Mouse (Mus musculus) lung, embryonic 14.5 days (tissue): ENCODE measurements around the gene Cep350. TPM values are rescaled to one million over a fixed set of nuclear protein-coding genes. Genes with fewer than 3 reads are reported as not detected.

ENCODE experiments used
- ATAC-seq: fragments of 200-750 bp; cut with Nextera tagmentation; 2 replicates; pipeline ENCODE4 v1.8.0; 2017; ENCODE audit warnings: mild to moderate bottlenecking, moderate TSS enrichment, moderate library complexity; ENCODE audit not compliant: insufficient read depth
- DNase-seq: peaks from one replicate; pipeline ENCODE4 v3.0.0-alpha.2; 2015
- H3K27ac ChIP-seq: fragments of 300-500 bp; sonication (generic); 2 replicates; pipeline ENCODE4 v1.5.1; 2014; ENCODE audit warnings: low read depth, mild to moderate bottlenecking, moderate library complexity
- H3K27me3 ChIP-seq: fragments of 300-500 bp; sonication (generic); 2 replicates; pipeline ENCODE4 v1.6.1; 2014; ENCODE audit warnings: low read length, control low read depth; ENCODE audit not compliant: insufficient read depth
- H3K36me3 ChIP-seq: fragments of 300-500 bp; sonication (generic); 2 replicates; pipeline ENCODE4 v1.6.1; 2014; ENCODE audit warnings: control low read depth; ENCODE audit not compliant: insufficient read depth
- H3K4me1 ChIP-seq: fragments of 300-500 bp; sonication (generic); 2 replicates; pipeline ENCODE4 v1.6.1; 2014; ENCODE audit warnings: antibody characterized with exemption, control low read depth; ENCODE audit not compliant: insufficient read depth
- H3K4me2 ChIP-seq: fragments of 300-500 bp; sonication (generic); 2 replicates; pipeline ENCODE4 v1.6.1; 2014; ENCODE audit warnings: mild to moderate bottlenecking
- H3K4me3 ChIP-seq: fragments of 300-500 bp; sonication (generic); 2 replicates; pipeline ENCODE4 v1.5.1; 2014; ENCODE audit warnings: low read depth, low read length
- H3K9ac ChIP-seq: fragments of 300-500 bp; sonication (generic); 2 replicates; pipeline ENCODE4 v1.6.1; 2014
- H3K9me3 ChIP-seq: fragments of 300-500 bp; sonication (generic); 2 replicates; pipeline ENCODE4 v1.6.1; 2016; ENCODE audit warnings: low read depth, low read length, control low read depth
- CTCF ChIP-seq: IDR thresholded peaks from 2 replicates; pipeline ENCODE4 v1.5.1; 2016; ENCODE audit warnings: antibody characterized with exemption, low read depth
- WGBS: fragments of 180-500 bp; shearing (Covaris S2); extraction: QIAGEN DNeasy Blood & Tissue Kit; methylation state at CpG from one replicate; pipeline ENCODE4 v1.1.7; 2014; 5-methylcytosine and 5-hydroxymethylcytosine counted together
- polyA plus RNA-seq: library from polyadenylated mRNA; unstranded; fragments of >200 nt; fragmentation: Nextera tagmentation; extraction: Ambion mirVana; gene quantifications from 2 replicates; pipeline ENCODE4 v1.2.1, GENCODE M21; 2014

The Cep350 gene
- polyA plus RNA-seq, 1 experiment from 2014 or later: 12.8 TPM

DNA sequence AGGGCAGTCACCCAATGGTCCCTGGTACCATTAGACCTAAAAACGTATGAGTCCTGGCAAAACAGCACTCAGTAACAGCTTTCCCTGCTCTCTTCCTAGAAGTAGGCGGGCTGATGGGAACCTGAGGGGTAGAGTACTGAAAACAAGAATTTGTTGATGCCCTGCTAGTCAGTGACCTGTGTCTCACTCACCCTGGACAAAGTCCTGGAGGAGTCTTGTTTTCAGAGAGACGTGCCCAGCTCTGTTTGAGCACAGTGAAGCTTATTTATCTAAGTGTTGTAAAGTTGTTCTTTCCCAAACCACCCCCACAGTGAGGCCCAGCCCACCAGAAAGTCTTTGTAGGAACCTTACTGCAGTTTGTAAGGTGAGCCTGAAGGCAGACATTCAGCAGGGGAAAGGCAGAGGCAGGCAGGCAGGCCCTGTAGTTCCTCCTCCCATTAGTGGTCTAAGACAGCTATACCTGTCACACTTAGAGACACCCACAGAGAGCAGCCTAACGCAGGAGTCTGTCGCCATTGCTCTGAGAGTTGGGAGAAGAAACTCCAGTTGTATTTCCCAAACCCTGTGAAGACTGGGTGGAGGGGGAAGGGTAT is 146.2 kb downstream of the Cep350 start:
- WGBS: 33% methylated on average over 5 of the region's 5 CpGs
- Histone ChIP-seq H3K27ac (no peak overlapping the region), H3K4me1 (no peaks in the 10 kb centered on the region), H3K4me2 (no peak overlapping the region), H3K9me3 (no peaks in the 10 kb centered on the region), H3K9ac (no peak overlapping the region), H3K4me3 (no peak overlapping the region), H3K27me3 (no peaks in the 10 kb centered on the region), H3K36me3 (no peaks in the 10 kb centered on the region)
- DNase-seq (no peak), ATAC-seq (no peak)
- TF ChIP-seq CTCF: no peak

DNA sequence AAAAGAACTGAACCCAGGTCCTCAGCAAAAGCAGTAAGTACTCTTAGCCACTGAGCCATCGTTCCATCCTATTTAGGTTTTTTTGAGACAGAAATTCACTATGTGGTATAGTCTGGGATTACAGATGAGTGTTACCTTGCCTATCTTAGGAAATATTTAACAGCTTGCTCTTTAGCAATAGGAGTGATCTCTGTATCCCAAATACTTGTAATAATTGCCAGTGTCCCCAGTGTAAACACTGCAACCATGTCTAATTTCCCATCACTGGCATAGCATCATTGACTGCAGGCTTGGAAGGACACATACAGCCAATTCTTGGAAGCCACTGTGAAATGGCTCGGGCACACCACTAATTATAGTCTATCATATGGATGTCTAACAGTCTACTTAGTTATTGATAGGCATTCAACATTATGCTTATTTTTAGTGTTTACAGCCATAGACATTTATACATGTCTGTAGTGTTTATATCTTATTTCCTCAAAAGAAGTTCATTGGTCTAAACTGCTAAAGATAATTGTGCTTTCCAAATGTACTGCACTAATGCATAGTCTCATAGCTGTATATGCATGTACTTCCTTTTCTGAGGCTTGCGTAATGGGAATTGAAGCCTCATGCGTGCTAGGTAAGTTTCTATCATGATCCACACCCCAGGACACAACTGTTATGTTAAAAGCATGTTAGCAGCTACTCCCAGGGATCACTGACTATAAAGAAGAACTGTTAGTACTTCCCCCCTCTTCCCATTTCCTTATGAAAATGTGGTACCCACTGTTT is 146.9 kb downstream of the Cep350 start:
- Histone ChIP-seq H3K9ac (no peak overlapping the region), H3K4me1 (no peaks in the 10 kb centered on the region), H3K4me2 (no peak overlapping the region), H3K27ac (no peak overlapping the region), H3K36me3 (no peaks in the 10 kb centered on the region), H3K27me3 (no peaks in the 10 kb centered on the region), H3K4me3 (no peak overlapping the region), H3K9me3 (no peaks in the 10 kb centered on the region)
- 83% methylated on average over 4 of the region's 4 CpGs for WGBS
- ATAC-seq (no peak), DNase-seq (no peak)
- no peak for TF ChIP-seq CTCF

DNA sequence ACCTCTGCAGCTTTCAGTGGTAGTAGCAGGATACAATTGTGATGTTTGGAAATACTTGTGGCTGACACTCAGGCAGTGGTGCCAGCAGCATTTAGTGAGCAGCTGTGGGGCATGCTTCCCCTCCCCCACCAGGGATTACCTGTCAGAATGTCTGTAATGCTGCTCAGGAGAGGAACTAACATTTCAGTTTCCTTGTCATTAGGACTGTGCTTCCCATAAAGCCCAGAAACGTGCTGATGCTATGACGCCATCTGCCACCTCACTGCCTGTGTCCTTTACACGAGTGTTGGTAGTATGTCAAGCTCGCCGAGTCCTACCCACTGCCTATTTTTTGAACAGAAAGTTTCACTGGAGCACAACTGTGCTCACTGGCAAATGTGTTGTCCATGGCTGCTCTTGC is 152.4 kb downstream of the Cep350 start:
- H3K27ac ChIP-seq: no peak overlapping the region
- H3K9ac ChIP-seq: no peak overlapping the region
- H3K4me3 ChIP-seq: no peak overlapping the region
- DNase-seq (no peak), ATAC-seq (no peak)
- WGBS: 84% methylated on average over 5 of the region's 5 CpGs
- H3K27me3 ChIP-seq: no peaks in the 10 kb centered on the region
- H3K4me1 ChIP-seq: no peaks in the 10 kb centered on the region
- no peaks in the 10 kb centered on the region for H3K36me3 ChIP-seq
- TF ChIP-seq CTCF: no peak
- H3K9me3 ChIP-seq: no peaks in the 10 kb centered on the region
- no peak overlapping the region for H3K4me2 ChIP-seq

DNA sequence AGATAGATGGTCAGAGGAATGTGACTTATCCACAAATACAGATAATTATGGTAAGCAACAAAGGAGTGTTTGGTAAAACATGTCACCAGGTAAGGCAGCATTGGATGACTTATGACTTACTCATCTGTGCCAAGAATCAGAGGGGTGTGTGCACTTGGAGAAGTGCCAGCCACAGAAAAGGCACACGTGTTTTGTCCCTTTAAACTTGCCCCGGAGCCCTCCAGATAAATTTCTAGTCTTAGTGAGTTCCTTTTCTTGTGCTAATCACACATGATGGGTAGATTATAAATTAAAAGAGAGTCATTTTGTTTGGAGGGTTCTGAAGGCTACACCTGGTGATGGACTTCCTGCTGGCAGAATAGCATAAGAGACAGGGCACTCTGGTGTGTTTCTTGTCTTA is 156.9 kb downstream of the Cep350 start:
- no peak overlapping the region for H3K27ac ChIP-seq
- DNase-seq (no peak), ATAC-seq (no peak)
- H3K4me3 ChIP-seq: no peak overlapping the region
- no peak overlapping the region for H3K9ac ChIP-seq
- H3K36me3 ChIP-seq: no peaks in the 10 kb centered on the region
- no peak for TF ChIP-seq CTCF
- 53% methylated on average over 2 of the region's 2 CpGs for WGBS
- H3K27me3 ChIP-seq: no peaks in the 10 kb centered on the region
- no peak overlapping the region for H3K4me2 ChIP-seq
- peaks cover 4% of the 10 kb centered on the region for H3K4me1 ChIP-seq
- no peaks in the 10 kb centered on the region for H3K9me3 ChIP-seq

DNA sequence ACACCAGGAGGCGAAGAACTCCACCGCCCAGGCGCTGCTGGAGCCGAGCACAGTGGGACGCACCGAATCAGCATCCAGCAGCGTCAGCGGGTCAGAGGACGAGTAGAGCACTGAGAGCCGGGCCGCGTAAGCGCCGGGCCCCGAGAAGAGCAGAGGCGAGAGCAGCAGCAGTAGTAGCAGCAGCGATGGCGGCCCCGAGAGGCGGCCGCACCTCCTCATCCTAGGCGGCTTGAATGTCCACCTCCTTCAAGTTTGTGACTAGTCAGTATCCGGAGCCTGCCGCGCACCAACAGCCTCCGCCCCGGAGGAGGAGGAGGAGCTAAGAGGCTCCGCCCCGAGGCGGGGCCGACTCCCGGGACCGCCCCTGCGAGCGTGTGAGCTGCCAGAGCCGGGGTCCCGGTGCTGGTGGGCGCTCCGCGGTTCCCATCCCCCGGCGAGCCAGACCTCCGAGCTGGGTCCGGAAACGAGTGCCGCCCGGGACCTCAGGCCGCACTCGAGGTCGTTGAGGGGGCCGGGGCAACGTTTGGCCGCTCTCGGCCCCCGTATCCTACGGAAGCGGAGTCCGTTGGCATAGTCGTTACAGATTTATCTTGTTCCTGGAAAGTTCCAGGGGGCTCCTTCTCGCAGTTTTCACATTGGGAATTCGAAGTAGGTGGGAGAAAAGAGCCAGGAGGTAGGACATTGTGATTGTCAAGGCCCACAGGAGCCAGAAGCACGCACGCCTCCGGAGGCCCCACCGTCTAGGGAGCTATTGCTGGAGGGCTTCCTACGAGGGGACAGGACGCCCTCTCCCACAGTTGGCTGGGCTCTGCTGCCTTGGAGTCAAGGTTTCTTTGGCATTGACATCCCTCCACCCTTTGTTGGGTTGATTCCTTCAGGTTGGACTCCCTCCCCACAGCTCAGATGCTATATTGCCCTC is 160.2 kb downstream of the Cep350 start, which contains the start of gene Qsox1:
Qsox1 (minus strand) TSS at position 309 of the 919 bp plus-strand sequence.
- DNase-seq (peak; percentile 95), ATAC-seq (peak; percentile 90)
- Histone ChIP-seq H3K4me1 (peaks cover 17% of the 10 kb centered on the region), H3K9ac (peak within 1 kb of the TSS; percentile 64), H3K27me3 (no peaks in the 10 kb centered on the region), H3K4me2 (peak within 1 kb of the TSS; percentile 84), H3K4me3 (peak within 1 kb of the TSS; percentile 79), H3K36me3 (no peaks in the 10 kb centered on the region), H3K9me3 (no peaks in the 10 kb centered on the region), H3K27ac (peak within 1 kb of the TSS; percentile 66)
- WGBS: under 1% methylated on average over 67 of the region's 67 CpGs
- no peak for TF ChIP-seq CTCF

DNA sequence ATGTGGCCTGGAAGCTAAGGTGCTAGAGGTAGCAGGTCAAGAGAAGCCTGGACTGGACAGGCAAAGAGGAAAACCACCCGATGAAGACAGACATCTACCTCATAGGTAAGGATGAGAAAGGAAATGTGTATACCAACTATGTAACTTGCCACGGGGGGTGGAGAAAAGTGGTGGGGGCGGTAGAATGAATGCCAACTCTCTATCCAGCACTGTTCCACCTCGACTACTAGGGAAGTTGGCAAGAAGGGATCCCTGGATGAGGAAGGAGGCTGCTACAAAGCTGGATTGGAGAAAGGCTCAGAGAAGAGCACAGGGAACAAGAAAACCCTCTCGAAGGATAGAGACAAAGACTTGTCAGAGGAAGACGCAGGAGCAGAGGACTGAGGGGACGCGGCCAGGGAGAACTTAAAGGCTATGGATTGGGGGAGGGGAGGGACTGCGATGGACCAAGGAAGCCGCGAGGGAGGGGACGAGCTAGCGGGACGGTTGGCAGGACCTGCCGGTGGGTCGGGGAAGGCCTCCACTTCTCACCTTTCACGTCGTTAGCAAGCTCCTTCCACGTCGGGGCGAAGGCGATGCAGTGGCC is 161.0 kb downstream of the Cep350 start:
- WGBS: 3% methylated on average over 22 of the region's 22 CpGs
- no peak for TF ChIP-seq CTCF

More for the DNA sequence above, 161.0 kb downstream of the Cep350 start:
- Histone ChIP-seq H3K4me1 (peaks cover 17% of the 10 kb centered on the region), H3K9me3 (no peaks in the 10 kb centered on the region), H3K27ac (peak overlapping the region; percentile 66), H3K4me2 (peak overlapping the region; percentile 84), H3K36me3 (no peaks in the 10 kb centered on the region), H3K9ac (peak overlapping the region; percentile 64), H3K27me3 (no peaks in the 10 kb centered on the region), H3K4me3 (peak overlapping the region; percentile 79)
- peak; percentile 17; the same call in 1 of the 2 replicates for ATAC-seq
- no peak for DNase-seq
